Mouse (Mus musculus): ENCODE measurements around the gene Gm17720. TPM values are rescaled to one million over a fixed set of nuclear protein-coding genes. Genes with fewer than 3 reads are reported as not detected.

The Gm17720 gene
- polyA plus RNA-seq, 1 experiment from 2014 or later = not detected

GRCm38 (mm10) chr8:110079282-110080221 lies 23.0 kb downstream of the Gm17720 start, which contains the start of gene Zfp612:
TSS of gene Zfp612 (plus strand) at chr8:110079746.
- H3K9me3 ChIP-seq (replicated peaks) = no peaks in the 10 kb centered on the region
- H3K27me3 ChIP-seq (replicated peaks) = no peaks in the 10 kb centered on the region
- peak; percentile 96 for ATAC-seq (ENCODE audit: low FRiP score)
- H3K9ac ChIP-seq (replicated peaks) = peak within 1 kb of the TSS; percentile 73
- H3K4me2 ChIP-seq = peak within 1 kb of the TSS; percentile 89
- H3K27ac ChIP-seq (replicated peaks) = peak within 1 kb of the TSS; percentile 57
- H3K4me1 ChIP-seq = peaks cover 21% of the 10 kb centered on the region
- WGBS = 6% methylated on average over 52 of the region's 54 CpGs
- H3K36me3 ChIP-seq = peaks cover 16% of the 10 kb centered on the region
- H3K4me3 ChIP-seq (replicated peaks) = peak within 1 kb of the TSS; percentile 57

DNA sequence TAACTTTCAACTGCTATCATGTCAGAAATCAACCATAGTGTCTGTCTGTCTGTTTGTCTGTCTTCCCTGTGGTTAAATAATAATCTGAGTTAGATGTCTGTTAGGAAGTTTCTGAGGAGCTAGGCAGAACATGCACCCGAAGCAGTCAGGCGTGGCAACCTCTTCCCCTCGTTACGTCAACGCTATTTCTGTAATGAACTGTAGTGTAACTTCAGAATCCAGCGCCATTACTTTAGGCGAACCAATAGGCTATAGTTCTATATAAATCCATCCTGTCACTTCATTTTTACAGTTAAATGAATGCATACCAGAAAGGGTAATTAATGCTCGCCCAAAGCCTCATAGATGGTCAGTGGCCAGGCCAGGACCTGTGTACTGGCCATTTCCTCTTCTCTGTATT lies 28.1 kb downstream of the Gm17720 start:
- H3K27me3 ChIP-seq (replicated peaks) = peaks cover 6% of the 10 kb centered on the region; the same call in 1 of the 2 replicates
- no peak overlapping the region for H3K9ac ChIP-seq (replicated peaks)
- WGBS = 86% methylated on average over 8 of the region's 8 CpGs
- no peak overlapping the region for H3K27ac ChIP-seq (replicated peaks)
- H3K4me3 ChIP-seq (replicated peaks) = no peak overlapping the region
- peaks cover 4% of the 10 kb centered on the region; the same call in 1 of the 2 replicates for H3K4me1 ChIP-seq
- no peak overlapping the region for H3K4me2 ChIP-seq
- no peaks in the 10 kb centered on the region for H3K9me3 ChIP-seq (replicated peaks)
- ATAC-seq (ENCODE audit: low FRiP score) = no peak
- no peaks in the 10 kb centered on the region for H3K36me3 ChIP-seq

GRCm38 (mm10) chr8:110071600-110071999 lies 31.0 kb downstream of the Gm17720 start:
- H3K4me1 ChIP-seq = no peaks in the 10 kb centered on the region
- H3K36me3 ChIP-seq = no peaks in the 10 kb centered on the region
- H3K9ac ChIP-seq (replicated peaks) = no peak overlapping the region
- peaks cover 6% of the 10 kb centered on the region; the same call in 1 of the 2 replicates for H3K27me3 ChIP-seq (replicated peaks)
- 15% methylated on average over 9 of the region's 9 CpGs for WGBS
- H3K4me2 ChIP-seq = no peak overlapping the region
- no peak overlapping the region for H3K27ac ChIP-seq (replicated peaks)
- H3K9me3 ChIP-seq (replicated peaks) = no peaks in the 10 kb centered on the region
- H3K4me3 ChIP-seq (replicated peaks) = no peak overlapping the region
- ATAC-seq (ENCODE audit: low FRiP score) = peak; percentile 69; the same call in 1 of the 2 replicates

- Histone ChIP-seq H3K9me3 (replicated peaks) (no peaks in the 10 kb centered on the region), H3K27ac (replicated peaks) (no peak overlapping the region), H3K4me1 (no peaks in the 10 kb centered on the region), H3K27me3 (replicated peaks) (peaks cover 6% of the 10 kb centered on the region; the same call in 1 of the 2 replicates), H3K4me2 (no peak overlapping the region), H3K4me3 (replicated peaks) (no peak overlapping the region), H3K9ac (replicated peaks) (no peak overlapping the region), H3K36me3 (no peaks in the 10 kb centered on the region)
- 85% methylated on average over 4 of the region's 4 CpGs for WGBS
- ATAC-seq (ENCODE audit: low FRiP score) = no peak
These were observed 32.8 kb downstream of the Gm17720 start for GRCm38 (mm10) chr8:110069706-110070105.

GRCm38 (mm10) chr8:110065676-110066075 lies 36.9 kb downstream of the Gm17720 start:
- Histone ChIP-seq H3K27ac (replicated peaks) (no peak overlapping the region), H3K9me3 (replicated peaks) (no peaks in the 10 kb centered on the region), H3K27me3 (replicated peaks) (no peaks in the 10 kb centered on the region), H3K4me3 (replicated peaks) (no peak overlapping the region), H3K4me2 (no peak overlapping the region), H3K36me3 (no peaks in the 10 kb centered on the region), H3K9ac (replicated peaks) (no peak overlapping the region), H3K4me1 (no peaks in the 10 kb centered on the region)
- ATAC-seq (ENCODE audit: low FRiP score) = no peak
- 92% methylated on average over 4 of the region's 4 CpGs for WGBS

DNA sequence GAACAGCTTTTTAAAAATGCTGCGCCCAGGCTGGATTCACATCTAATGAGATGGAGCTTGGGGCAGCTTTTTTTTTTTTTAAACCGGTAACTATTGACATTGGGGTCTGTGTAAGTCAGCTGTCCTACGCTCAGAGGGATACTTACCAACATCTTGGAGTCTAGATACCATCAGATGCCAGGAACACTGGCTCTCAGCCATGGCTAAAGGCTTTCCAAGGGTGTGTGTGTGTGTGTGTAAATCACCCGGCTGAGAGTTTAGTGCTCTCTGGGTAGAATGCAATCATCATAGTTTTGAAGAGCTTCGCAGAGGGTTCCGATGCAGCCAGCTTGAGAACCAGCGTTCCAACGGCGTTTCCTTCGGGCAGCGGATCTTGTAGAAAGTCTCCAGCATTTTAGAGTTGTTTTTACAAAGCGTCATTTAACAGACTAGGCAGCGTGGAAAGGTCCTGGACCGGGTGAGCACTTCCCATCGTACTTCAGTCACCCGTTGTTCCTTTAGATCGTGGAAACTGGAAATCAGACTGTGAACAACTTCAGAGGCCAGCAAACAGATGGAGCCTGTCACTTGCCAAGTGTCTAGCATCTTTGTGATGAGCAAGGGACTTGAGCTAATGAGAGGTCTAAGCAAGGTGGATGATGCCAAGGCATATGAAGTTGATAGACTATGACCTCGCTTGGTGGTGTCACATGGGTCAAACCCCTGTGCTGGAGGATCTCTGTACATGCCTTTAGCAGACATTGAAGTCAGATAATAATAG lies 37.8 kb downstream of the Gm17720 start:
- H3K4me3 ChIP-seq (replicated peaks) = no peak overlapping the region
- no peak for ATAC-seq (ENCODE audit: low FRiP score)
- H3K36me3 ChIP-seq = no peaks in the 10 kb centered on the region
- no peak overlapping the region for H3K9ac ChIP-seq (replicated peaks)
- 86% methylated on average over 18 of the region's 18 CpGs for WGBS
- H3K9me3 ChIP-seq (replicated peaks) = no peaks in the 10 kb centered on the region
- H3K4me1 ChIP-seq = no peaks in the 10 kb centered on the region
- no peak overlapping the region for H3K27ac ChIP-seq (replicated peaks)
- no peaks in the 10 kb centered on the region for H3K27me3 ChIP-seq (replicated peaks)
- no peak overlapping the region for H3K4me2 ChIP-seq

- H3K4me2 ChIP-seq = no peak overlapping the region
- no peaks in the 10 kb centered on the region for H3K27me3 ChIP-seq (replicated peaks)
- H3K4me3 ChIP-seq (replicated peaks) = no peak overlapping the region
- no peak overlapping the region for H3K27ac ChIP-seq (replicated peaks)
- ATAC-seq (ENCODE audit: low FRiP score) = no peak
- no peaks in the 10 kb centered on the region for H3K36me3 ChIP-seq
- 69% methylated on average over 9 of the region's 9 CpGs for WGBS
- no peaks in the 10 kb centered on the region for H3K4me1 ChIP-seq
- no peaks in the 10 kb centered on the region for H3K9me3 ChIP-seq (replicated peaks)
- H3K9ac ChIP-seq (replicated peaks) = no peak overlapping the region
These were observed 38.4 kb downstream of the Gm17720 start for GRCm38 (mm10) chr8:110064161-110064560.

- no peak overlapping the region for H3K9ac ChIP-seq (replicated peaks)
- no peak for ATAC-seq (ENCODE audit: low FRiP score)
- H3K27me3 ChIP-seq (replicated peaks) = no peaks in the 10 kb centered on the region
- H3K36me3 ChIP-seq = no peaks in the 10 kb centered on the region
- H3K9me3 ChIP-seq (replicated peaks) = no peaks in the 10 kb centered on the region
- no peak overlapping the region for H3K4me2 ChIP-seq
- H3K27ac ChIP-seq (replicated peaks) = no peak overlapping the region
- 54% methylated on average over 8 of the region's 8 CpGs for WGBS
- H3K4me1 ChIP-seq = no peaks in the 10 kb centered on the region
- H3K4me3 ChIP-seq (replicated peaks) = no peak overlapping the region
These were observed 44.3 kb downstream of the Gm17720 start for GRCm38 (mm10) chr8:110058207-110058606.

DNA sequence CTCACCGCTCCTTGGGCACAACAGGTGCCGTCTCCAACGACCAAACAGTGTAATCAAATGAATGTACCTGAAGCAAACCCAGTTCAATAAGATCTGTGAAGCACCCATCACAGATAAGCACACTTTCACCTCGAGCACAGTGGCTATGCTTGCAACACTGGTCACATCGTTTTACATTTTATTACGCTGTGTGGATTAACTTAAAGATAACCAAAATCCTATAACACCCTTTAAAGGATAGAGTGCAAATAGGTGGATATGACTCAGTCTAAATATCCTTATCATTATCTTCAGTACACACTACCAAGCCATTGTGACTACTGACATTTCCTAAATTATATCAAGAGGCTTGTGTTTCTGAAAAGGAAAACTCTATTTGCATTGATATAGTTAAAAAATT lies 51.3 kb downstream of the Gm17720 start:
- no peaks in the 10 kb centered on the region for H3K27me3 ChIP-seq (replicated peaks)
- no peak overlapping the region for H3K4me3 ChIP-seq (replicated peaks)
- no peaks in the 10 kb centered on the region for H3K9me3 ChIP-seq (replicated peaks)
- ATAC-seq (ENCODE audit: low FRiP score) = no peak
- H3K4me2 ChIP-seq = no peak overlapping the region
- H3K36me3 ChIP-seq = no peaks in the 10 kb centered on the region
- no peak overlapping the region for H3K9ac ChIP-seq (replicated peaks)
- 87% methylated on average over 6 of the region's 6 CpGs for WGBS
- no peaks in the 10 kb centered on the region for H3K4me1 ChIP-seq
- no peak overlapping the region for H3K27ac ChIP-seq (replicated peaks)

DNA sequence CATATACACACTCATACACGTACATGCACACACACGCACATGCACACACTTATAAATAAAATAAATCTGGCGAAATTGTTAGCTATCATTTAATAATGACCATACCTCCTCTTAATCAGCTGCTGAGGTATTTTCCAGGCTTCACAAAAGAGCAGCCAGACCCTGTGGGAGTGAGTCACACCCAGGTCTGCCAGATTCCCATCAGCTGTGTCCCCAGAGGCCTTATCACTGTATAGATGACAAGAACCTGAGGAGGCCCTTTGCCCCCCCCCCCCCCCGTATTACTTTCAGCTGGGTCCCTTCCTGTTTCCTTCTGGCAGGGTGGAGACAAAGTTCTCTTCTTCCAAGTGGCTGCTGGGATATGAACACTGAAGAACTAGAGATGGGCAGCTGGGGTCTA lies 62.0 kb downstream of the Gm17720 start:
- no peak for ATAC-seq (ENCODE audit: low FRiP score)
- no peaks in the 10 kb centered on the region for H3K9me3 ChIP-seq (replicated peaks)
- H3K4me3 ChIP-seq (replicated peaks) = no peak overlapping the region
- no peaks in the 10 kb centered on the region for H3K36me3 ChIP-seq
- no peaks in the 10 kb centered on the region for H3K4me1 ChIP-seq
- no peak overlapping the region for H3K27ac ChIP-seq (replicated peaks)
- no peaks in the 10 kb centered on the region for H3K27me3 ChIP-seq (replicated peaks)
- no peak overlapping the region for H3K4me2 ChIP-seq
- 85% methylated on average over 4 of the region's 4 CpGs for WGBS
- H3K9ac ChIP-seq (replicated peaks) = no peak overlapping the region

DNA sequence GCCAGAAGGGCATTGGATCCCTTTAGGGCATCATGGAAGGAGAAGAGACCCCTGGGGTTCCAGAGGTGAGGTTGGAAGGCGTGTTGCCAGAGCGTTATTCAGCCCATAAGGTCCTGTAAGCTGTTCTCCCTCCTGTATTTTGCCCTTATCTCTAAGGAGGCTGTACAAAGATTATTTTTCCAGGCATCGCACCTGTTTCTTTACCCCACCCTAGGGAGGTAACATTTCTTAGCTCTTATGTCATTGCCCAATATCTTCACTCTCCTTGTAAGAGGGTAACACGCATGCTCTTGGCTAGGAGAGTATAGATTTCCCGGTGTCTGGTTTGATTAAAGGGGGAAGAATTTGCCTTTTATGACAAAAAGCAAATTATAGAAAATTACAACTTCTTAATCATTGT lies 62.9 kb downstream of the Gm17720 start, which contains the start of gene Chst4:
Gene Chst4 (minus strand): TSS at position 82 of the 400 bp plus-strand sequence.
- Histone ChIP-seq H3K4me1 (no peaks in the 10 kb centered on the region), H3K9ac (replicated peaks) (no peak within 1 kb of the TSS), H3K9me3 (replicated peaks) (no peaks in the 10 kb centered on the region), H3K36me3 (no peaks in the 10 kb centered on the region), H3K27ac (replicated peaks) (no peak within 1 kb of the TSS), H3K27me3 (replicated peaks) (no peaks in the 10 kb centered on the region), H3K4me3 (replicated peaks) (no peak within 1 kb of the TSS), H3K4me2 (no peak within 1 kb of the TSS)
- 80% methylated on average over 5 of the region's 5 CpGs for WGBS
- no peak for ATAC-seq (ENCODE audit: low FRiP score)

Data from neural tube, embryonic 15.5 days (tissue).